Mouse (Mus musculus): ENCODE measurements around the gene Eral1.

- no peak for TF ChIP-seq POLR2A (IDR thresholded peaks at IDR 0.05; ENCODE audit: insufficient read length, low read depth)
- TF ChIP-seq SRF (IDR thresholded peaks at IDR 0.05; ENCODE audit: control insufficient read depth, insufficient read length, low read depth) = no peak
- no peak for TF ChIP-seq USF1 (IDR thresholded peaks at IDR 0.05; ENCODE audit: low read depth)
- TF ChIP-seq POLR2AphosphoS2 (IDR thresholded peaks at IDR 0.05; ENCODE audit: insufficient read length, low read depth) = no peak
- no peak for TF ChIP-seq TCF12 (IDR thresholded peaks at IDR 0.05; ENCODE audit: insufficient read depth, poor library complexity, severe bottlenecking)
- TF ChIP-seq MYOG (IDR thresholded peaks at IDR 0.05; ENCODE audit: control insufficient read depth in 1 of 3, insufficient read depth in 1 of 3, insufficient read length in 2 of 3, low read depth in 2 of 3) = no peak
- no peak for TF ChIP-seq REST (IDR thresholded peaks at IDR 0.05; ENCODE audit: insufficient read depth, insufficient read length)
- no peak for TF ChIP-seq CEBPB (IDR thresholded peaks at IDR 0.05; ENCODE audit: insufficient read depth, poor library complexity, severe bottlenecking)
- no peak for TF ChIP-seq MYOD1 (IDR thresholded peaks at IDR 0.05; ENCODE audit: control insufficient read depth in 1 of 3, insufficient read length in 2 of 3, low read depth in 2 of 3)
- no peak for TF ChIP-seq E2F4 (IDR thresholded peaks at IDR 0.05; ENCODE audit: insufficient read depth)
- TF ChIP-seq MAX (IDR thresholded peaks at IDR 0.05; ENCODE audit: low read depth) = no peak
Observed at GRCm38 (mm10) chr11:78074277-78074652, 5.9 kb downstream of the Eral1 start.
